Mouse (Mus musculus): ENCODE data around the gene Dhcr24.

Gene Dhcr24

GRCm38 (mm10) chr4:106599415-106599814 is 38.6 kb downstream of the Dhcr24 start:
- intact Hi-C loops (cut with DNase I), result no loop called here

- intact Hi-C loops (cut with DNase I), result no loop called here
These were observed 39.9 kb downstream of the Dhcr24 start for GRCm38 (mm10) chr4:106600770-106601169.

DNA sequence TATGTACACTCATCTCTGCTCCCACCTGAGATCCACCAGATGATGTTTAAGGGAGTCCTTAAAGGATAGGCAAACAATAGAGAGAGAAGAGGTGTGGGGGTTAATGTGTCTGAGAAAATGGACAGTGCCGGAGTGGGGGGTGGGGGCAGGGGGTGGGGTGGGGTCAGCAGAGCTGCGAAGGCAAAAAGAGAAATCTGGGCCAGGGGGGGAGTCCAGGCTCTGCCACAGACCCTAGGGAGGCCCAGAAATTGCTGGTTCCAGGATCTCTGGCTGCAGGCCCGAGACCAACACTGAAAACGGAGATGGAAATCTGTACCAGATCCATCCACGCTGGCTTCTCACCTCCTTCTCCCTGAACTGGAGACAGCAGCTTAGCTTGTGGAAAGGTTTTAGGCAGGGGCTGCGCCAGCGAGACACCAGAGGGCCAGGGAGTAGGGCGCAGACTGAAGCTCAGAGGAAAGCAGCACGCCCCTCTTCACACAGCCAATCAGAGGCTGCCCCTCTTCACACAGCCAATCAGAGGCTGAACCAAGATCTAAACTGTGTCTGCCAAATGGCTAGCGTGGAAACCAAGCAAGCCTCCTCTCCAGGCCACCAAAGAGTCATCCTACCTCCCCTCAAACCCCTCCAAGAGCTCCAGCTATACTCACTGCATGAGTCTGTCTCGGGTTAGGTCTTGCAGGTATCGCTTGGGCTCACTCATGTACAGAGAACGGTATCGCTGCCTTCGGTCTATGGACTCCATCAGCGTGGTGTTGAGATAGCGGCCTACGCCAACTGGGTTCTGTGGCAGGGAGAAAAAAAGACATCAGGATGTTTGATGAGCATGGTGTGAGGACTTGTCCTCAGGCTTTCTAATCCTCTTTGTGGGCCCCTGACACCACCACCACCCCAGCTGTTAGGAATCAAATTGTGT is 46.1 kb downstream of the Dhcr24 start:
- intact Hi-C loops (cut with DNase I), result no loop called here

DNA sequence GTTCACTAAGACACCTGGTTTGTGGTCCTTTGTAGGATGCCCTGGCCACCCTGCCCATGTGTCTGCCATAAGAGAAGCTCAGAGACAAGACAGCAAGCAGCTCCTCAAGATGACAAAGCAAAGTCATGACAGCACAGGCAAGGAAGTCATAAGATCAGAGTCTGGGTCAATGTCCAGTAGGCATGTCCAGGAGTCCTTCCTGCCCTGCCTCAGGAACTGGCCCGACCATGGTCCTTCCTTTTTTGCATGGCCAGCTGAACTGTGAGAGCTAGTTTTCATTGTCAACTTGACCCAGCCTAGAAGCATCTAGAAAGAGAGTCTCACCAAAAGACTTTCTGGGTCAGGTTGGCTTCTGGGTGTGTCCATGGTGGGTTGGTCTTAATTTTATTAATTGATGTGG is 47.1 kb downstream of the Dhcr24 start:
- intact Hi-C loops (cut with DNase I), result no loop called here

DNA sequence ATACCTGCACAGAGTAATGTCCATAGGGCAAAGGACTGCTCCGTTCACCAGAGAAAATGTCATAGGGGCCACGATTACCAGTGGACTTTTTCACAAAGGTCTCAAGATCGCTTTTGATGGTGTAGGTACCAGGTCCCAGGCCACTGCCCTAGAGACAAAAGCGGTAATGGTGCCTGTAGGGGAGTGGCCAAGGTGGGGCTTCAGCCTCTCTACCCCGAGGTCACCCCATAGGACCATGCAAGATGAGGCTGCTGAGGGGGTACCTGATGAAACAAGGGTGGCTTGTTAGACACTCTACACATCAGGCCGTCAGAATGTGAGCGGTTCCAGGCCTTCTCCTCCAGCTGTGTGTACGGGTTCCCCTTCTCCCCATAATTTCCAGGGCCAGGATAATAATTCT is 52.3 kb downstream of the Dhcr24 start:
- intact Hi-C loops (cut with DNase I), result no loop called here

DNA sequence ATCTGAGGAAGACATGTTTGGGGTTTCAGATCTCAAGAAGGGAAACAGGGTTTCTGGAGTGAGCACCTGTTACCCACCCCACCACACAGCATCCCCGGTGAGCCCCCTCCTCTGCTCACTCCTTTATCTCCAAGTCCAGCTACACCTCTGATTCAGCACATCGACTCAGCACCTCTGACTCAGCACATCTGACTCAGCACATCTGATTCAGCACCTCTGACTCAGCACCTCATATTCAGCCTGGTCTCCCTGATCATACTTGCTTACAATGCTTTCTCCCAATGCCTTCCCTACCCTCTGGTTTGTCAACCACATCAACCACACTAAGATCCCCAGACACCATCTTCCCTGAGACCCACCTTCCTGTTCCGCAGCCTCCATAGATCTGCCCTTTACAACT is 52.7 kb downstream of the Dhcr24 start:
- intact Hi-C loops (cut with DNase I), result no loop called here

DNA sequence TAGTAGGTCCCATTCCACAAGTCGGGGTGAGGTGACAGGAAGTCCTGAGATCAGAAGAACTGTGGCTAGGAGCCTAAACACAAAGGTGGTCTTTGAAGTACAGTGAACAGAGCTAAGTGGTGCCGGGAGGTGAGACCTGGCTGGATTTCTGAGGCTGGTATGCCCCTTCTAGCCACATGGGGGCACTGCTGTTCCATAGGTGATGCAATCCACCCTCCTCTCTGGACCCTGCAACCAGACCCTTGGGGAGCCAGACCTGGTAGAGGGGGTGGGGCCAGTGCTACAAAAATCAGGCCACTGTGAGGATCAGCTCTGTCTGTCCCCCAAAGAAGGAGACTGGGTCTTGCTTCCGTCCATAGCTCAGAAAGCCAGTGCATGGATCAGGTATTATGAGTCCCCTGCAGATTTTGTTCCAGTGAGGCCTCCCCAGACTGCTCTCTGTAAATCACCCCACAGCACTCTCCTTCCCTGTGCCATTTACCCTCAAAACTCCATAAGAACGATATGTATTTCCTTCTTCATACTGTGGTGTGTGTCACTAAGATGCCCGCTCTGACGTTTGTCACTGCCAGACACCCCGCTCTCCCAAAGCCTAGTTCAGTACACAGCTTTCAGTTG is 53.5 kb downstream of the Dhcr24 start:
- intact Hi-C loops (cut with DNase I), result loop anchor here (2.0 kb wide), 1 partner anchor 95 kb away; no protein-coding TSS in a partner anchor

GRCm38 (mm10) chr4:106614881-106615280 is 54.0 kb downstream of the Dhcr24 start:
- intact Hi-C loops (cut with DNase I), result loop anchor here (2.0 kb wide), 1 partner anchor 94 kb away; no protein-coding TSS in a partner anchor

- intact Hi-C loops (cut with DNase I), result loop anchor here (2.0 kb wide), 1 partner anchor 93 kb away; no protein-coding TSS in a partner anchor
These were observed 54.8 kb downstream of the Dhcr24 start for GRCm38 (mm10) chr4:106615637-106616036.

- intact Hi-C loops (cut with DNase I), result no loop called here
These were observed 56.2 kb downstream of the Dhcr24 start, which contains the start of gene Lexm for GRCm38 (mm10) chr4:106617056-106617455. Gene Lexm (minus strand): TSS chr4:106617241.

DNA sequence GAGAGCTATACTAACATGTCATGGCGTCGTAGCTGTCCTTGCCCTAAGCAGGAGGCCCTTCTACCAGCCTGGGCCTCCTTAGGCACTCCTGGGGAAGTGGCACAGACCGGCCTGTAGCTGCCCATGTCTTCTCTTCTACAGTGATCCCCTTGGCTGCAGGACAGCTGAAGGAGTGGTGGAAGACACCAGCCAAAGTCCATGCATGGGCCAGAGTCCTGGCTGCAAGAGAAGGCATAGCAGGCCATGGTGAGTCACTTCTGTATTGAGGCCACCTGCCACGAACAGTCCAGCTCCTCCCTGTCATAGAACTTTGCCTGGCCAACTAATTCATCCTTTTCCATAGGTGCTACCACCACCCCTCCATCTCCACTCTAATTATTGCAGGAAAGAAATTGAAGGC is 58.1 kb downstream of the Dhcr24 start:
- intact Hi-C loops (cut with DNase I), result no loop called here

GRCm38 (mm10) chr4:106621428-106621827 is 60.6 kb downstream of the Dhcr24 start:
- intact Hi-C loops (cut with DNase I), result no loop called here

DNA sequence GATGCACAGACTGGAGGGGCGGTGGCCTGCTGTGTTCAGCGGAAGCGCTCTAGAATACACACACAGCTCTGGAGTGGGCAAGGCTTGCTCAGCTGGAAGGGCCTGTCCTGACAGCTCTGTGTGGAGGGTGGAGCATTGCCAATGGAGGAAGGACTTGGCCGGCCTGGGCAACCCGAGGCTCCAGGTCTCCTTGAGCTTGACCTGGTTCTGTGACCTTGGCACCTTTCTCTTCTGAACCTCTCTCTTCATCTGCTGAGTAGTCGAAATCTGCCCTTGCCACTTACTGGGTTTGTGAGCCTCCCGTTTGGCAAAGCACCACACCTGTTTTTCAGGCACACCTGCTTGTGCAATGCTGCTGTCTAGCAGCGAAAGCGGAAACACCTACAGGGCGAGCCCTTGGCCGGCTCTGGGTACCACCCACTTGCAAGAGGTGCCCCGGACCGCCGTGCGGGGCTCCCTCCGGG is 61.2 kb downstream of the Dhcr24 start, which contains the start of gene Ttc22:
Ttc22 (plus strand) TSS at position 403 of the 464 bp plus-strand sequence.
- intact Hi-C loops (cut with DNase I), result no loop called here

DNA sequence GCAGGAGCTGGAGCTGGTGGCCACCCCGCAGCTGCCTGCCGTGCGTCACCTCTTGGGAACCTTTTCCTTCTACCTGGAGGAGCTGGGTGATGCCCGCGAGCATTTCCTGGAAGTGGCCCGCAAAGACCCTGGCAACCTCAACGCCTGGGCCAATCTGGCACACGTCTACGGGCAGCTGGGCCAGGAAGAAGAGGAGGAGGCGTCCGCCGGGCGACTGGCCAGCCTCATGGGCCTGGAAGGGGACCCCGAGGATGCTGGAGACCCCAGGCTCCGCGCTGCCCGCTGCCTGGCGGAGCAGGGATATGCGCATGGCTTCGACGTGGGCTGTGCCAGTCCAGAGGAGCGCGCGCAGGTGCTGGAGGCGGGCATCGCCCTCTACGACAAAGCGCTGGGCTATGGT is 61.9 kb downstream of the Dhcr24 start:
- intact Hi-C loops (cut with DNase I), result no loop called here

GRCm38 (mm10) chr4:106624271-106624670 is 63.4 kb downstream of the Dhcr24 start:
- intact Hi-C loops (cut with DNase I), result no loop called here

- intact Hi-C loops (cut with DNase I), result no loop called here
These were observed 67.0 kb downstream of the Dhcr24 start for GRCm38 (mm10) chr4:106627809-106628208.

GRCm38 (mm10) chr4:106628650-106629360 is 68.0 kb downstream of the Dhcr24 start:
- intact Hi-C loops (cut with DNase I), result no loop called here

GRCm38 (mm10) chr4:106629374-106629773 is 68.5 kb downstream of the Dhcr24 start:
- intact Hi-C loops (cut with DNase I), result no loop called here

DNA sequence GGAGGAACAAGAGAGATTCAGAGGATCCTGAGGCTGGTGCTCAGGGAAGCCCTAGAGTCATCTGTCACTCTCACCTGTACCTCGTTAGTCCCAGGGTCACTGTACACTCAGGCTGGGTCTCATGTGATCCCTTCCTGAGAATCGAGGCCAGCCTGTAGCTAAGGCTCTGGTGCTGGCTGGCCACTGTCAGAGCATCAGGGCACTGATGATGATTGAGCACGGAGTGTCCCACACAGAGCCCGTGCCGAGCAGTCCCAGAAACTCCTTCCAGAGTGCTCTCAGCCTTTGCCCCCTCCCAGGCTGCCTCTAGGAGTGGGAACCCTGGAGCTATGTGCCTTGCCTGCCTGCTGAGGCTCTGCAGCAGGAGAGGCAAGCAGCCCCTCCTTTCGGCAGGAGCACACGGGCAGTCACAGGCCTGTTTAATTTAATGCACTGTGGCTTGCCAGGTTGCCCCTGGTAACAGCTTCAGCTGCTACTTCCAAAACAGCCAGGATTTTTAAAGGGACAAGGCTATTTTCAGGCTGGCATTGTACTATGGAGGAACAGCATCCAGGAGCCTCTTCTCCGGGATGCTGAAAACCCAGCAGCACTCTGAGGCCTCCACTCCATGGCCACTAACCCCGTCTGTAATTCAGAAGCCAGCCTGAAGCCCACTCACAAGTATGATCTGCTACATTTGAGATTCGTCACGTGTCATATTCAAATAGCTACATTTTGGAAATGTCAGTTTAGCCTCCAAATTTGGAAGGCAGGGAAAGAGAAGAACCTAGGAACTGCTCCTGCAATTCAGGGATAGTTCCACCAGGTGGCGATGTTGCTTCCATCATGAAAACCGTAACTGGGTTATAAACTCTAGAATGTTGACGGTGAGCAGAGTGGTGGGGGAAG is 69.7 kb downstream of the Dhcr24 start:
- intact Hi-C loops (cut with DNase I), result loop anchor here (5.0 kb wide), 1 partner anchor 77 kb away; no protein-coding TSS in a partner anchor

- intact Hi-C loops (cut with DNase I), result loop anchor here (5.0 kb wide), 1 partner anchor 75 kb away; no protein-coding TSS in a partner anchor
These were observed 71.5 kb downstream of the Dhcr24 start for GRCm38 (mm10) chr4:106632313-106632712.

Measured in adrenal gland (tissue).